Mouse (Mus musculus): ENCODE measurements at regions not wholly inside any gene's neighbourhood (a gene's known extent, or its start where the extent isn't known, plus 50 kb on each side); places are given as distances from the start of the nearest gene placed in this dataset.

GRCm38 (mm10) chr3:120884189-120884588 is 287.3 kb downstream of the Rwdd3 start:
- TF ChIP-seq CTCF (IDR thresholded peaks at IDR 0.05; ENCODE audit: low read depth, low read length) (no peak), POLR2A (IDR thresholded peaks at IDR 0.05; ENCODE audit: insufficient read depth, low read length) (no peak), EP300 (IDR thresholded peaks at IDR 0.05; ENCODE audit: insufficient read depth, low read depth, low read length) (no peak)

Measured in ES-Bruce4 (cell line).